Mouse (Mus musculus) thymus, adult 2 months (tissue): ENCODE results near the gene Ppp1r1b.

Source experiments
- CTCF ChIP-seq: fragments of 200-500 bp; IDR thresholded peaks from 2 replicates; pipeline ENCODE4 v1.5.1; 2012; ENCODE audit warnings: mild to moderate bottlenecking, control low read depth, low read length, moderate library complexity, borderline replicate concordance; ENCODE audit not compliant: control insufficient read depth, poor library complexity, insufficient read depth; ENCODE audit errors: extremely low read depth
- POLR2A ChIP-seq: fragments of 200-500 bp; IDR thresholded peaks from 2 replicates; pipeline ENCODE4 v1.6.1; 2012; ENCODE audit warnings: mild to moderate bottlenecking, low read length, control low read depth, moderate library complexity; ENCODE audit not compliant: control insufficient read depth, poor library complexity, insufficient read depth; ENCODE audit errors: extremely low read depth

DNA sequence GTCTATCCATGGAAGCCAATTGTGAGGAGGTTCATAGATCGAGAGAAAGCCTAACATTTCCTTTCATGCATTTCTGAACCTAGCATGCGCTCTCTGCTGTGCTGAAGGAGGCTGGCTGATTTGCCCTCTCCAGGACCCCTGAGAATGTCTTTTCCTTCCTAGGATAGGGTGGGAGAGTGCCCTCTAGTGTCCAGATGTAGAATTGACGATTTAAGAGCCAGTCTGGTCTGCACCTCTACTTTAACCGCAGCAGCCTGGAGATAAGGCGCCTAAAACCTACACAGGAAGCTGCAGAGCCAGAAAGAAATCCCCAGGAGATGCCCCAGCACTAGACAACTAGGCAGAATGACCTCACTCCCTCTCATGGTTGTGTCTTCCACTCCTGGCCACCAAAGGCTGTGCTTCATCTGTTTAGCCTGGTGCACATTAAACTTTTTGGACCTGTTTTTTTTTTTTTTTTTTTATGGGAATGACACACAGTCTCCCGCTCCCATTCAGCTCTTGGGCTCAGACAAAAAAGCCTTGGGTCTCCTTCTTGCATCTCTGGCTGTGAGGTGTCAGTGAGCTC is 7.6 kb downstream of the Ppp1r1b start:
- TF ChIP-seq CTCF (no peak), POLR2A (no peak)
